In the genomic region with DNA sequence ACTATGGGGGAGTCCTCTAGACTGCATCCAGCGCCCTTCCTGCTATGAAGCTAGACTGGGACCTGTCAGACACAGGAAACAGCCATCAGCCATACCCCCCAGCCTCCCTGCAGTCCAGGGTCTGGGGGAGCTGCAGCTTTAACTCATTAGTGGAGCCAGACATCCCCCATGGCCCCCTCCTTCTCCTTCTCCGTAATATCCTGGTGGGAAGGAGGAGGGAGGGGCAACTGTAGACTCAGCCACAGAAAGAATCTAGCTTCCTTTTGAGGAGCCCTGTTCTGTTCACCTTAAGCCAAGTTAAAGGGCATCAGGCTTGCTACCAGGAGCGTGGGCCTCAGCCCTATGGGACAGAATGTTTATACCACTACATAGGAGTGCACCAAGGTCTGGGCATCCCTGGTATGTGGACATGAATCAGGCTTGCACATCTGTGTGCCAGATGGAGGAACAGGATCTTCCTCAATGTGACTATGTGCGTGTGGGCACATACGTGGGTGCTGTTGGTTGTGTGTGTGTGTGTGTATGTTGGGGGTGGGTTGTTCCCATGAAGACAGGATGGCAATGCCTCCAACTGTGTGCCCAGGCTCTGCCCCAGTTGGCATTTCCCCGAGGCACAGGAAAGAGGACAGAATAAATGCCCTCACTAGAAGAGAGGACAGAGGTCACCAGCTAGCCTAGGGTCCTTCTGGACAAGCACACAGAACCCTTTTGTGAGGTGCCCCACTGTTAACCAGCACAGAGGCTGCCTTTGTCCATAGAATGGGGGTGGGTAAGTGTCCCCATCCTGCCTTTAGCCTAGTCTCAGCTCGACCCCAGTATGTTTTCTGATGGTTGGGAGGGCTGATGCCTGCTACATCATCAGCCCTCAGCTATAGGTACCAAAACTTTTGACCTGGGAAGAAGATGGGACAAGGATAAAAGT, we compare ENCODE assay signal across 7 mouse cellular contexts. TPM values are rescaled to one million over a fixed set of nuclear protein-coding genes. Genes with fewer than 3 reads are reported as not detected.
DNase-seq lines count a peak whose midpoint lies in the region; TF ChIP-seq lines count a peak whose summit lies in the region.

No protein-coding gene starts in this region.

- no peak for TF ChIP-seq POLR2A in MEL (IDR thresholded peaks at IDR 0.05; ENCODE audit: control insufficient read depth in 1 of 2, insufficient read depth in 1 of 2, low read depth in 1 of 2, low read length in 2 of 2, poor library complexity in 1 of 2)

- peaks cover 4 to 46% of the 10 kb centered on the region in 2 experiments for H3K36me3 ChIP-seq in MEL (ENCODE audit: control insufficient read depth in 1 of 2, insufficient read depth in 2 of 2, low read length in 2 of 2)

- peak; percentile 67 for DNase-seq in 416B (ENCODE audit: low read depth)
- DNase-seq in MEL (ENCODE audit: low read depth, low spot score) = peak; percentile 41
- peak; percentile 92 for DNase-seq in forelimb bud, embryonic 11.5 days (ENCODE audit: low read depth, low spot score)
- DNase-seq in kidney, postnatal 14 days = peak; percentile 73
- DNase-seq in lung, postnatal 14 days = peak; percentile 7
- DNase-seq in ovary, adult 18-20 months (ENCODE audit: low spot score) = no peak
- DNase-seq in gastrocnemius, postnatal 4 days (ENCODE audit: low spot score in 2 of 2) = no peak

- H3K4me1 ChIP-seq in MEL (ENCODE audit: control insufficient read depth in 1 of 2, insufficient read depth in 2 of 2, low read length in 2 of 2) = peaks cover 33 to 61% of the 10 kb centered on the region in 2 experiments

- H3K27me3 ChIP-seq in MEL (ENCODE audit: control insufficient read depth in 1 of 2, insufficient read depth in 2 of 2, low read length in 2 of 2) = no peaks in the 10 kb centered on the region

- H3K4me3 ChIP-seq in MEL (ENCODE audit: control insufficient read depth in 1 of 2, insufficient read depth in 1 of 2, low read depth in 2 of 2, low read length in 2 of 2) = peak overlapping the region; percentile 12 to 14; a peak in 3 of 4 replicates

- peak overlapping the region; percentile 51 for H3K9ac ChIP-seq in MEL (ENCODE audit: control insufficient read depth, low read depth, low read length, poor library complexity, severe bottlenecking)

- TF ChIP-seq CTCF in MEL (IDR thresholded peaks at IDR 0.05 in 2 of 3, conservative IDR thresholded peaks at IDR 0.05 in 1 of 3; ENCODE audit: control insufficient read depth in 1 of 3, insufficient read depth in 1 of 3, low read depth in 2 of 3, low read length in 3 of 3, poor library complexity in 1 of 3, severe bottlenecking in 1 of 3) = no peak

- TF ChIP-seq EP300 in MEL (IDR thresholded peaks at IDR 0.05; ENCODE audit: low read depth in 1 of 2, low read length in 2 of 2) = no peak

- H3K79me2 ChIP-seq in MEL (ENCODE audit: control insufficient read depth, insufficient read depth, low read length, poor library complexity) = peaks cover 41% of the 10 kb centered on the region

- peak overlapping the region; percentile 94 for H3K27ac ChIP-seq in MEL (ENCODE audit: control insufficient read depth, low read depth, low read length)

- no peak for TF ChIP-seq RAD21 in MEL (IDR thresholded peaks at IDR 0.05; ENCODE audit: low read depth, low read length)

- H3K9me3 ChIP-seq in MEL (replicated peaks; ENCODE audit: insufficient read depth, low read length) = no peaks in the 10 kb centered on the region

TF ChIP-seq in MEL, 35 proteins besides CTCF, POLR2A, EP300 and RAD21:
- TF ChIP-seq ETS1 (IDR thresholded peaks at IDR 0.05; ENCODE audit: low read depth, low read length) = 0 out of 2 replicates have a peak, but pooled peaks have one; percentile 2
- TF ChIP-seq POLR2AphosphoS5 (IDR thresholded peaks at IDR 0.05; ENCODE audit: borderline replicate concordance, low read depth, low read length) = peak; percentile 59; the same call in 1 of the 2 replicates
- no peak for TF ChIP-seq JUND (IDR thresholded peaks at IDR 0.05; ENCODE audit: low read depth, low read length)
- peak; percentile 61; the same call in 1 of the 2 replicates for TF ChIP-seq TAL1 (IDR thresholded peaks at IDR 0.05; ENCODE audit: low read length)

RNA-seq across cellular contexts. Expression of gene Gm20661, which starts 0.9 kb away (rescaled TPM):
- total RNA-seq in MEL (2012; rRNA removed) = 0.26 and 0.35 TPM in 2 replicates
- polyA plus RNA-seq in MEL (2012; ENCODE audit: insufficient read depth in 1 of 2, insufficient read length in 2 of 2, low read depth in 1 of 2, low replicate concordance in 2 of 2, missing spikeins in 1 of 2) = under 1 TPM in 1 of 2 experiments, not detected in 1; 0.85 TPM
- under 1 TPM; 0.76 to 0.91 TPM for total RNA-seq in gastrocnemius, postnatal 4 days (2021)

RNA-seq across cellular contexts. Expression of gene Inka1, which starts 3.7 kb away (rescaled TPM):
- 54.1 and 65.3 TPM in 2 replicates for total RNA-seq in MEL (2012; rRNA removed)
- polyA plus RNA-seq in MEL (2012; ENCODE audit: insufficient read depth in 1 of 2, insufficient read length in 2 of 2, low read depth in 1 of 2, low replicate concordance in 2 of 2, missing spikeins in 1 of 2) = 10 to 100 TPM in 1 of 2 experiments, not detected in 1; 60.7 TPM
- total RNA-seq in gastrocnemius, postnatal 4 days (2021) = 10 to 100 TPM; 18.8 to 22.1 TPM

RNA-seq across cellular contexts. Expression of gene Uba7, which starts 6.6 kb away (rescaled TPM):
- 15.8 and 18.1 TPM in 2 replicates for total RNA-seq in MEL (2012; rRNA removed)
- 10 to 100 TPM in 1 of 2 experiments, not detected in 1; 44.1 TPM for polyA plus RNA-seq in MEL (2012; ENCODE audit: insufficient read depth in 1 of 2, insufficient read length in 2 of 2, low read depth in 1 of 2, low replicate concordance in 2 of 2, missing spikeins in 1 of 2)
- total RNA-seq in gastrocnemius, postnatal 4 days (2021) = 10 to 100 TPM in 1 of 2 experiments, 1 to 10 TPM in 1; 7.8 to 12.7 TPM

RNA-seq across cellular contexts. Expression of gene Cdhr4, which starts 10.4 kb away (rescaled TPM):
- 0.65 and 1.5 TPM in 2 replicates for total RNA-seq in MEL (2012; rRNA removed)
- 1 to 10 TPM in 1 of 2 experiments, not detected in 1; 4.4 TPM for polyA plus RNA-seq in MEL (2012; ENCODE audit: insufficient read depth in 1 of 2, insufficient read length in 2 of 2, low read depth in 1 of 2, low replicate concordance in 2 of 2, missing spikeins in 1 of 2)
- total RNA-seq in gastrocnemius, postnatal 4 days (2021) = 1 to 10 TPM; 1.4 to 1.7 TPM

RNA-seq across cellular contexts. Expression of gene Gm20662, which starts 14.2 kb away (rescaled TPM):
- total RNA-seq in MEL (2012; rRNA removed) = 0.62 and 0.73 TPM in 2 replicates
- 1 to 10 TPM in 1 of 2 experiments, not detected in 1; 1.2 TPM for polyA plus RNA-seq in MEL (2012; ENCODE audit: insufficient read depth in 1 of 2, insufficient read length in 2 of 2, low read depth in 1 of 2, low replicate concordance in 2 of 2, missing spikeins in 1 of 2)
- under 1 TPM; 0.32 to 0.86 TPM for total RNA-seq in gastrocnemius, postnatal 4 days (2021)

Comparison
In these comparisons a context has a peak if more than half of its experiments do, and no peak if none do; other contexts are left out.
1. DNase-seq: peak in 416B (single experiment), MEL (single experiment), forelimb bud, embryonic 11.5 days (single experiment), kidney, postnatal 14 days (single experiment) and lung, postnatal 14 days (single experiment); none in ovary, adult 18-20 months (single experiment) and gastrocnemius, postnatal 4 days (0 of 2).